In genomic region chr1:34077941-34078340, GRCm38 (mm10) we compare ENCODE assay signal across 12 mouse cellular contexts.
"Had no signal": no experiment of that assay in that cellular context is flagged by ENCODE, and none has a peak within 500 bp of the region (broad histone marks: within the 10 kb centered on the region; RNA-seq: fewer than 3 reads in every experiment).

No protein-coding gene starts in this region.

- H3K4me1 ChIP-seq: stomach, embryonic 15.5 days had no signal

- H3K27me3 ChIP-seq: liver, embryonic 13.5 days; midbrain, embryonic 12.5 days; stomach, embryonic 15.5 days had no signal

- DNase-seq: kidney, postnatal 25 days; liver; liver, embryonic 13.5 days; liver, postnatal 0 days; lung, postnatal 36 days; retina, postnatal 1 day; right cerebral cortex, postnatal 4 days; spleen, adult 18-20 months had no signal

- H3K27ac ChIP-seq: left cerebral cortex, adult 2 months; liver, embryonic 13.5 days; midbrain, embryonic 12.5 days; neural tube, embryonic 13.5 days; stomach, embryonic 15.5 days had no signal

- H3K36me3 ChIP-seq: liver, embryonic 13.5 days; midbrain, embryonic 12.5 days; neural tube, embryonic 13.5 days; stomach, embryonic 15.5 days had no signal

- H3K4me2 ChIP-seq: liver, embryonic 13.5 days had no signal

- H3K9ac ChIP-seq: liver, embryonic 13.5 days; liver, postnatal 0 days; midbrain, embryonic 12.5 days; neural tube, embryonic 13.5 days; stomach, embryonic 15.5 days had no signal

- H3K9me3 ChIP-seq: liver, embryonic 13.5 days; midbrain, embryonic 12.5 days; neural tube, embryonic 13.5 days; stomach, embryonic 15.5 days had no signal

- H3K4me3 ChIP-seq: left cerebral cortex, adult 2 months; liver, embryonic 13.5 days; midbrain, embryonic 12.5 days; neural tube, embryonic 13.5 days; stomach, embryonic 15.5 days had no signal
